Mouse (Mus musculus) neural tube, embryonic 13.5 days (tissue): Measurements from ENCODE around the gene Atp6v1g1. TPM values are rescaled to one million over a fixed set of nuclear protein-coding genes. Genes with fewer than 3 reads are reported as not detected.

ENCODE experiments used
- ATAC-seq: fragments of 200-750 bp; cut with Nextera tagmentation; 2 replicates; pipeline ENCODE4 v1.8.0; 2017; ENCODE audit warnings: low read depth, mild to moderate bottlenecking, moderate TSS enrichment, moderate library complexity
- H3K27ac ChIP-seq: fragments of 300-500 bp; sonication (generic); replicated peaks from 2 replicates; pipeline ENCODE4 v1.5.1; 2015; ENCODE audit warnings: moderate library complexity, mild to moderate bottlenecking, inconsistent platforms
- H3K27me3 ChIP-seq: fragments of 300-500 bp; sonication (generic); 2 replicates; pipeline ENCODE4 v1.6.1; 2015; ENCODE audit warnings: mild to moderate bottlenecking, inconsistent platforms
- H3K36me3 ChIP-seq: fragments of 300-500 bp; sonication (generic); 2 replicates; pipeline ENCODE4 v1.6.1; 2015; ENCODE audit warnings: mild to moderate bottlenecking, inconsistent platforms
- H3K4me1 ChIP-seq: fragments of 300-500 bp; sonication (generic); replicated peaks from 2 replicates; pipeline ENCODE4 v1.6.1; 2015; ENCODE audit warnings: inconsistent platforms
- H3K4me2 ChIP-seq: fragments of 300-500 bp; sonication (generic); 2 replicates; pipeline ENCODE4 v1.6.1; 2015; ENCODE audit warnings: inconsistent platforms, mild to moderate bottlenecking, moderate library complexity
- H3K4me3 ChIP-seq: fragments of 300-500 bp; sonication (generic); 2 replicates; pipeline ENCODE4 v1.5.1; 2015; ENCODE audit warnings: mild to moderate bottlenecking, inconsistent platforms
- H3K9ac ChIP-seq: fragments of 300-500 bp; sonication (generic); 2 replicates; pipeline ENCODE4 v1.6.1; 2015; ENCODE audit warnings: moderate library complexity, mild to moderate bottlenecking, inconsistent platforms
- H3K9me3 ChIP-seq: fragments of 300-500 bp; sonication (generic); 2 replicates; pipeline ENCODE4 v1.6.1; 2016; ENCODE audit warnings: inconsistent platforms
- WGBS: fragments of 180-500 bp; shearing (Covaris S2); methylation state at CpG from one replicate; pipeline ENCODE4 v1.1.7; 2015; 5-methylcytosine and 5-hydroxymethylcytosine counted together
- polyA plus RNA-seq: library from polyadenylated mRNA; unstranded; fragments of >200 nt; fragmentation: Nextera tagmentation; extraction: Ambion mirVana; gene quantifications from 2 replicates; pipeline ENCODE4 v1.2.1, GENCODE M21; 2015

Atp6v1g1 gene
- polyA plus RNA-seq, 1 experiment from 2014 or later: 499 TPM

DNA sequence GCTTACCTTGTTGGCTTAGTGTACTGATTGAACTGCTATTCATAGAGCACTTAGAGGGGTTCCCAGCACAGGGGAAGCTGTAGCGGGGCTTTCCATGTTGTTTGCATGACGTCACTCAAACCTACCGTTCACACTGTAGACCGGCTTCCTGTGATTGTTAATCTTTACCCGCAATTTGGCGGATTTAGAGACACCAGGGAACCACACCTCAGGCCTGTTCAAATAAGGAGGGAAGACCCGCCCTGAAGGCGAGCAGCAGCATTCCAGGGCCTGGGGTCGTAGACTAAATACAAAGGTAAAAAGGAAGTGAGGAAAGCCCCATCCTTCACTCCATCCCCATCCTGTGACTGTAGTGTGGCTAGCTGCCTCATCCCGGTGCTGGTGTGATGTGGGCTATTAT is 50.7 kb downstream of the Atp6v1g1 start:
- Histone ChIP-seq H3K9ac (no peak overlapping the region), H3K27ac (no peak overlapping the region), H3K9me3 (no peaks in the 10 kb centered on the region), H3K27me3 (no peaks in the 10 kb centered on the region), H3K4me1 (no peaks in the 10 kb centered on the region), H3K4me2 (no peak overlapping the region), H3K4me3 (no peak overlapping the region), H3K36me3 (no peaks in the 10 kb centered on the region)
- 78% methylated on average over 10 of the region's 10 CpGs for WGBS
- no peak for ATAC-seq

DNA sequence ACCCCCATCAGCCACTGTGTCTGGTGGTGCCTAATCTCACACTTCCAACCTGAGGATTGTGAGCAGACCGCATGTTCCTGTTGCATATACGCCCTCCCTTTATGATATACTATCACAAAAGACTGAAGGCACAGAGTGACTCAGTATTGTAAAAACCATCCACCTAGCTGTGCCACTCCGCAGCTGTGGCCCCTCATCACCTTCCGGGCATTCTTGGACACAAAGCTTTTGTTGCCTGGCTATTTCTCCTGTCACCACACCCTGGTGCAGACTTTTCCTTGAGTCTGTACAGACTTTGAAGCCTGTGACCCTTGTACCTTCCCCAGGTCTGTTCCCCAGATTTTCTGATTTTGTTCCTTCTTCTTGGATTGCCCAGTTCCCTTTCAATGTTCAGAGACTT is 51.4 kb downstream of the Atp6v1g1 start:
- Histone ChIP-seq H3K4me2 (no peak overlapping the region), H3K9ac (no peak overlapping the region), H3K9me3 (no peaks in the 10 kb centered on the region), H3K27ac (no peak overlapping the region), H3K4me3 (no peak overlapping the region), H3K27me3 (no peaks in the 10 kb centered on the region), H3K36me3 (no peaks in the 10 kb centered on the region), H3K4me1 (no peaks in the 10 kb centered on the region)
- no peak for ATAC-seq
- WGBS: 93% methylated on average over 4 of the region's 4 CpGs

Other genes starting within 250 kb of the Atp6v1g1 start
- not detected in 2 replicates for gene Orm1, start 200.2 kb upstream of the Atp6v1g1 start, polyA plus RNA-seq
- gene Orm3, start 188.6 kb upstream of the Atp6v1g1 start, polyA plus RNA-seq: not detected in 2 replicates
- not detected in 2 replicates for gene Orm2, start 182.3 kb upstream of the Atp6v1g1 start, polyA plus RNA-seq
- 4.4 and 4.8 TPM in 2 replicates for gene Akna, start 141.4 kb upstream of the Atp6v1g1 start, polyA plus RNA-seq
- 4.2 and 5.6 TPM in 2 replicates for gene Whrn, start 48.8 kb upstream of the Atp6v1g1 start, polyA plus RNA-seq
- gene Tmem268, start 14.0 kb downstream of the Atp6v1g1 start, polyA plus RNA-seq: 3.7 and 3.8 TPM in 2 replicates
- not detected in 2 replicates for gene Gm11213, start 60.5 kb downstream of the Atp6v1g1 start, polyA plus RNA-seq
- not detected in 2 replicates for gene Tex48, start 77.7 kb downstream of the Atp6v1g1 start, polyA plus RNA-seq
- gene Gm11214, start 118.6 kb downstream of the Atp6v1g1 start, polyA plus RNA-seq: not detected in 2 replicates
- not detected in 2 replicates for gene Tnfsf15, start 200.3 kb downstream of the Atp6v1g1 start, polyA plus RNA-seq